Mouse (Mus musculus) right cerebral cortex, postnatal 36 days (tissue): ENCODE results near the gene Slc12a7.
"Not testable (repeated sequence)": the region's sequence is repeated elsewhere in the genome, so short reads cannot be mapped to it uniquely, and the experiment has no call there.

Experiments used
- DNase-seq, 2 experiments: peaks; one replicate each; pipeline ENCODE4 v3.0.0; 2022; ENCODE audit warnings: low spot score in 2 of 2, mixed read lengths in 1 of 2

The Slc12a7 gene

DNA sequence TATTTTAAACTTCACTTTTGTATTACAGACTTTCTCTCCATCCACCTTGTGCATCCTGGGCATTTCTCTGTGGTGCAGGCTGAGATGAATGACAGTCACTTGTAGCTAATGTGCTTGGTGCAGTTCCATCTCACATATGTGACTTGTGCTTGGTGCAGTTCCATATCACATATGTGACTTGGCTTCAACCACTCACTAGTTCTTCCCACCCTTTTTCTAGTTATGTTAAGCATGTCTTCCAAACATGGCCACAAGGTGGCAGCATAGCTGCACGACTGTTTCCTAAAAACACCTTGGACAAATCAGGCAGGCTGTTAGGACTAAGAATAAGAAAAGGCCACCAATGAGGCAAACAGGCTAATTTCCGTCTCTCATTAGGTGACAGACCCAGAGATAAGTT lies 14.7 kb upstream of the Slc12a7 start:
- peak; percentile 59 to 63 for DNase-seq

- no peak for DNase-seq
Observed at GRCm38 (mm10) chr13:73720241-73720640, 12.7 kb upstream of the Slc12a7 start.

GRCm38 (mm10) chr13:73723081-73723668 lies 9.7 kb upstream of the Slc12a7 start:
- no peak for DNase-seq

DNA sequence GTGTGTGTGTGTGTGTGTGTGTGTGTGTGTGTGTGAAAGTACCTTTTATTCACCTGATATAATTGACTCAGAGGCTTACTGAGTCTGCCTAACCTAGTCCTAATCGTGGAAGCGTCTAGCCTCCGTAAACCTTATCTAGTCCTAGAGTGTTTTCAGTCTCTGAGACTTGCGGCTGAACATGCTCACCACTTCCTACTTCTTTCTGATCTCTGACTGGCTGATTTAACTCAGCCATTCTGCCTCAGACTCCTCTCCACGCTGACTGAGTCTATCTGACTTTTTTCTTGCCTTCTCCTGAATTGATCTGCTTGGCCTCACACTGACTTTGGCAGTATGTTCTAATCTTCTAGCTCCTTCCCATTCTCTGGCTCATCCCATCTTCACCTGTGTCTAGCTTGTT lies 7.6 kb upstream of the Slc12a7 start:
- no peak for DNase-seq

DNA sequence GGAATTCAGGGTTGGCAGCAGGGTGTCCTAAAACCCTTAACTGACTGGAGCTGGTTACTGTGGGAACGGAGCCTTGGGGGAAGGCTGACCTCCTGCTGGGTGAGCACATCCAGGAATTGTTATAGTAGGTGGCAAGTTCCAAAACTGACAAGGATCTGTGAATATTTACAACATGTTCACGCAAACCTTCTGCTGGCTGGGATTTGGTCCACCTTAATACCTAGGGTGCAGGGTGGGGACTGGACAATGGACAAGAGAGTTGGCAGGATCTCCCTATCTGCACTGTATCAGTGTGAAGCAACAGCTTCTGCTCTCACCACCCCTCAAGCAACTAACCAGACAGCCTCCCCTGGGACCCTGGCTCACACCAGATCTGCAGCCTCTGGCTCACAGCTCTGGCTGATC lies 5.3 kb upstream of the Slc12a7 start:
- no peak for DNase-seq

- DNase-seq: no peak
Observed at GRCm38 (mm10) chr13:73728633-73729032, 4.3 kb upstream of the Slc12a7 start.

DNA sequence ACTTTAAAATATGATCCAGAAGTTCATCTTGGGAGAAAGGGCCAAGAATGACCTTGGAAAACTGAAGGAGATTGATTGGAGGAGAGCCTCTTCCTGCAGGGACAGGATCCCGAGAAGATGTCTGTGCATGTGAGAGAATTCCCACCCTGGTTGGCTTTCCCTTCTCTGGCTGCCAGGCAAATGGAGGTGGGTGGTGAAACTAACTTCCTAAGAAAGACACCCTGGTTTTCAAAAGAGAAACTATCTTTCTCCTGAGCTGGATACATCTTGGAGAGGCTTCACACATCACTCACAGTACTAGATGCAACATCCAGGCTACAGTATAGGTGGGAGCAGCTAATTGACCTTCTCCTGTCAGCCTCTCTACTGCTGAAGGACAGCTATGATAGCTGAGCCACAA lies 2.0 kb upstream of the Slc12a7 start:
- DNase-seq: no peak

DNA sequence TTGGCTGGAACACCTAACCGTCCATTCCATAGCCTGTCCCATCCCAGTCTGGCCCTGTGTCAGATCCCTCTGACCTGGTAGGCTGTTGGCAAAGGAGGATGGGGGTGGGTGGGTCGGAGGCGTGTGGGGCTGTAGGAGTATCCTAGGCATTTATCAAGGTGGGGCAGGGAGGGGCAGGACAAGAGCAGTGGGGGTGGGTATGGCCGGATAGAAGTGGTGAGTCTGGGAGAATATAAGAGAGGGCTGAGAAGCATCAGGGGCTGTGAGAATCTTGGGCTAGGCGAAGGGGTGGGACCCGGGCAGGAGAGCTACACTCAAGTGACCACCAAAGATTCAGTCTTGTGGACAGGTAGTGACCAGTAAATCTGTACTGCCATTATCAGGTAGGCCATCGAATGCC lies 659 bp upstream of the Slc12a7 start:
- no peak for DNase-seq

- no peak for DNase-seq
Observed at GRCm38 (mm10) chr13:73734379-73734778, 1.5 kb downstream of the Slc12a7 start.

GRCm38 (mm10) chr13:73735270-73735669 lies 2.4 kb downstream of the Slc12a7 start:
- DNase-seq: no peak

DNA sequence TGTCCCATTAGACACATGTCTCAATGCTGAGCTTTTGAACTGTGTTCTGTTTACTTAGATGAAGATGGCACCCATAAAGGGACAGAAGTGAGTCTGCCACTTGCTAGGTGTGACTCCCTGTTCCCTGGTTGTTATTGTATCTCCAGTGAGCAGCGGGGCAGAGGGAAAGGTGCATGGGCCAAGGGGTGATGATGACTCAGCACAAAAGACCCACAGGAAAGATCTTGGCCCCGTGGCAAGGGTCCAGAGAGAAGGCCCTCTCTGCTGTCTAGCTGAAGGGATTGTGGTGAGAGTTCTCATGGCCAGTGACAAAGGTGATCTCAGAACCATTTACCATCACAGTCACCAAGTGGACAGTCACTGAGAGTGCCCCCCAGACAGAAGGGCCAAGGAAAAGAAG lies 3.0 kb downstream of the Slc12a7 start:
- DNase-seq: no peak

DNA sequence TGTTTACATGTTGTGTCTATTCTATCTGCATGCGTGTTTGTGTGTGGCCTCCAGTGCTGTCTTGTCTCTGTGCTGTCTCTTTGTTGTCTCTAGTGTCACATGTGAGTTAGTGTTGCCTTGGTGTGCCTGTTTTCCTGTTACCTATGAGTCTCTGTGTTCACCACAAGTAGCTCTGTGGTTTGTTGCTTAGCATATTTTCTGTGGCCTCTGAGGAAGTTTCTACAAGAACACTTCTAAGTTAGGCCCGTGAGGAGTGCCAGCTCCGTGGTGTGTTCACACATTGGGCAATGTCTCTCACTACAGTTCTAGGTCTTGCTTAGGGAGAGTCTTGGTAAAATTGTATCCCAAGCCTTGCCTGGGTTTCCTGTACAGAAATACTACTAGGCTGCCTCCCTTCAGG lies 4.0 kb downstream of the Slc12a7 start:
- DNase-seq: no peak

GRCm38 (mm10) chr13:73740399-73740944 lies 7.6 kb downstream of the Slc12a7 start:
- not testable (repeated sequence) for DNase-seq

GRCm38 (mm10) chr13:73742944-73743343 lies 10.1 kb downstream of the Slc12a7 start:
- DNase-seq: no peak

GRCm38 (mm10) chr13:73743662-73744061 lies 10.8 kb downstream of the Slc12a7 start:
- peak; percentile 21 to 23 for DNase-seq

GRCm38 (mm10) chr13:73748663-73749440 lies 16.0 kb downstream of the Slc12a7 start:
- DNase-seq: no peak

DNA sequence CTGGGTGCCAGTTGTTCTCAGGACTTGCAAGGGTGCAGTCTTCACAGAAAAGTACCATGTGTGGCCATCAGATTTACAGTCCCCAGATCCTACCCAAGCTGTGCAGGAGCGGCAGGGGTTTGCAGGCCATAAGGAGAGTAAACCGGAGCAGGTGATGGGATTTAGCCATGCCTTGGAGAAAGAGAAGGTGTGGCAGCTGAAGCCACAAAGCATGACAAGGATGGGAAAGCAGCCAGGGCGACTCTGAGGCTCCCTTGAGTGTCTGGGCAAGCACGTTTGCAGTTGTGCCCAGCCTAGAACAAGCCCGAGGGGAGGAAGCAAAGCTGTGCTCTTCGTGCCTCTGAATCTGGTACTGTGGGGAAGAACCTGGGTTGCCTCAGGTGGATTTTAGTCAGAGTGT lies 17.5 kb downstream of the Slc12a7 start:
- no peak for DNase-seq

GRCm38 (mm10) chr13:73751284-73751683 lies 18.4 kb downstream of the Slc12a7 start:
- DNase-seq: no peak

GRCm38 (mm10) chr13:73755809-73756208 lies 22.9 kb downstream of the Slc12a7 start:
- no peak for DNase-seq

DNA sequence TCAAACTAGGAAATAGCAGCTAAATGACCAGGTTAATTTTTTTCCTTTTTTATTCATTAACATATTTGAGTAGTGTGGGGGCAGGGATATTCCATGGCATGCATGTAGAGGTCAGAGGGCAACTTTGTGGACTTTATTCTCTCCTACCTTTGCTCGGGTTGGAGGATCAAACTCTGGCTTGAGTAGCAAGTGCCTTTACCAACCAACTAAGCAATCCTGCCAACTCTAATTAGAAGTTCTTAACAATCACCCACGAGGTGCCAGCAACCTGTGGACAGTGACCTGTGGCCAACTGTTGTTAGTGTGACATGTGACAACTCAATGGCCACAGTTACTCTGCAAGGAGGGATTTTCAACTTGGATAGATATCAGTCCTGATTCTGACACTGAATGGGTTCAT lies 24.0 kb downstream of the Slc12a7 start:
- DNase-seq: no peak

DNA sequence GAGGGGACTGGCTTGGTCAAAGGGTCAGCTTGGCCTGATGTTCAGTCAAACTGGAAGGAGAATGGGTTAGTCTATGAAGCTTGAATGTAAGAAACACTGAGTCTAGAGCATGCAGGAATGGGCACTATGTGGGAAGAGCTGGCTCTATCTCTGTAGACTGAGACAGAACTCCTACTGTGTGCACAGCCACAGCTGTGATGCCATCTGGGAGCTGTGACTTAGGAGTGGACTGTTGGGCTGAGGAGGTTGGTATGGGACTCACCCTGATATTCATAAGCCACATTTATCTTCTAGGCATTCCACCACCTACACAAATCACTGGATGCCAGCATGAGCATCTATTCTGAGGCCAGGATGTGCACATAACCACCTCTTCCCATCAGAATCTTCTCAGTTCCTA lies 24.5 kb downstream of the Slc12a7 start:
- DNase-seq: no peak

DNA sequence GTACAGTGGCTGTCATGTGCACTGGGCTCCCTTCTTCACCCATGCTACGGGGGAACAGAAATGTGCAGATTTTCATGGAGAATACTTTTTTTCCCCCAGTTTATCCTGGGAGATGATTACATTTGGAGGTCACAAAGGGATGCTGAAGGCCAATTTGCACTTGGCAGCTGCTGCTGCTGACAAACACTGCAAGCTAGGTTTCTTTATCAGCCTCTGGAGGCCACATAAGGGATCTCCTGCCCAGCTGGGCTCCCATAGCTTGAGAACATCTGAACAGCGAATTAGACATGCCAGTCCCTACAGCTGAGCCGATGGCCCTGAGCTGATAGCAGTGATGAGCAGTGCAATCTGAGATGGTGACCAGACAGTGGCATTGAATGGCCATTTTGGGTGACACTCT lies 26.7 kb downstream of the Slc12a7 start:
- DNase-seq: no peak

GRCm38 (mm10) chr13:73760126-73760525 lies 27.2 kb downstream of the Slc12a7 start:
- no peak for DNase-seq
